Mouse (Mus musculus): ENCODE measurements around the gene Tdrd1.

- TF ChIP-seq BHLHE40 (IDR thresholded peaks at IDR 0.05; ENCODE audit: borderline replicate concordance, low read depth, low read length) (no peak), ETS1 (IDR thresholded peaks at IDR 0.05; ENCODE audit: low read depth, low read length) (no peak), MEF2A (IDR thresholded peaks at IDR 0.05; ENCODE audit: extremely low read depth, insufficient replicate concordance, low read depth, low read length, poor library complexity, severe bottlenecking) (no peak), MAFK (IDR thresholded peaks at IDR 0.05; ENCODE audit: borderline replicate concordance, low read depth, low read length) (no peak), CHD2 (IDR thresholded peaks at IDR 0.05; ENCODE audit: low read length) (no peak)
Measured at GRCm38 (mm10) chr19:56813360-56813759, 12.6 kb upstream of the Tdrd1 start.

Measured in MEL (cell line).